Mouse (Mus musculus) frontal cortex, postnatal 14 days (tissue): ENCODE measurements around the gene Fat3.

Experiments
- DNase-seq, 2 experiments: peaks; one replicate each; pipeline ENCODE4 v3.0.0; 2022; ENCODE audit warnings: low spot score in 2 of 2

Gene Fat3

GRCm38 (mm10) chr9:15880160-15880603, 620.9 kb downstream of the Fat3 start:
- no peak for DNase-seq

GRCm38 (mm10) chr9:15874506-15875160, 626.5 kb downstream of the Fat3 start, which contains the start of gene Mtnr1b:
Gene Mtnr1b, minus strand, starts transcription at chr9:15874556.
- DNase-seq = no peak

GRCm38 (mm10) chr9:15870013-15870412, 631.1 kb downstream of the Fat3 start:
- no peak for DNase-seq

GRCm38 (mm10) chr9:15869456-15869855, 631.6 kb downstream of the Fat3 start:
- no peak for DNase-seq

GRCm38 (mm10) chr9:15866280-15867072, 634.6 kb downstream of the Fat3 start:
- DNase-seq = no peak

GRCm38 (mm10) chr9:15861402-15861801, 639.7 kb downstream of the Fat3 start:
- no peak for DNase-seq
